Mouse (Mus musculus): ENCODE measurements at regions not wholly inside any gene's neighbourhood (a gene's known extent, or its start where the extent isn't known, plus 50 kb on each side); places are given as distances from the start of the nearest gene placed in this dataset.

DNA sequence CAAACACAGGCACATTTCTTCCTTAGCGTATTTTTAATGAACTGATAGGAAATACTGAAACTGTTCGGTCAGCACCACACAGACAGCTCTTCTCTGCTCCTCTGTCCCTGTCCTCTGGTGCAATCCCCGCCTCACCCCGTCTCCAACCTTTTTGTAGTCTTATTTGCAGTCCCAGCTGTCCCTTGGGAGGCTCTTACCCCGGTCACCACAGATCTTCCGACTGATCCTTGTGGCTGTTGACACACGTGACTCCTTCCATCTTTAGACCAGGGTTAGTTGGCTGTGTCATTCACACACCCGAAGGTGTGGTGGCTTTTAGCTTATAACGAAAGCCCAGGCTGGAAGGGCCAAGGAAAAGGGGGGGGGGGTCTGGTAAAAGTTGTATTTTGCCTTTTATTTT, 56.4 kb downstream of the Cyp26a1 start:
- no peak for ATAC-seq (ENCODE audit: extremely low read depth, insufficient number of reproducible peaks, low FRiP score, low TSS enrichment)

DNA sequence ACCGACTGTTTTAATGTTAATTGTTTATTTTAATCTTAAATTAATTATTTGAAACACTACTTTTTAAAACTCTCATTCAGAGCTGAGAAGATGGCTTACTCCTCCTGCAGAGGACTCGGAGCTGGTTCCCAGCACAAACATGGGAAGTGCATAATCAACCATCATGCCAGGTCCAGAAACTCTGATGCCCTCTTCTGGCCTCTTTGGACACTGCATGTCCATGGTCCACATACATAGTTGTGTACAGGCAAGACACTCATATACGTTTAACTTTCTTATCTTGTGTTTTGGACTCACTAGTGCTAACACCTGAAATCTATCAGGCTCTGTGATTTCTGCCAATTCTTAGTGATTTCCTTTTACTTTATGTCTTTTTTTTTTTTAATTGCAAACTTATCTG, 57.8 kb downstream of the Cyp26a1 start:
- H3K27ac ChIP-seq (replicated peaks), result no peak overlapping the region
- no peak overlapping the region for H3K9ac ChIP-seq
- peaks cover 6% of the 10 kb centered on the region; the same call in 1 of the 2 replicates for H3K9me3 ChIP-seq
- 80% methylated on average over 3 of the region's 3 CpGs for WGBS
- no peak for ATAC-seq (ENCODE audit: extremely low read depth, insufficient number of reproducible peaks, low FRiP score, low TSS enrichment)
- H3K4me1 ChIP-seq, result no peaks in the 10 kb centered on the region
- H3K27me3 ChIP-seq (replicated peaks), result no peaks in the 10 kb centered on the region
- no peaks in the 10 kb centered on the region for H3K36me3 ChIP-seq
- H3K4me3 ChIP-seq, result no peak overlapping the region
- no peak overlapping the region for H3K4me2 ChIP-seq

More for the DNA sequence above, 56.4 kb downstream of the Cyp26a1 start:
- WGBS, result 75% methylated on average over 9 of the region's 9 CpGs
- no peaks in the 10 kb centered on the region for H3K27me3 ChIP-seq (replicated peaks)
- no peak overlapping the region for H3K4me3 ChIP-seq
- H3K4me2 ChIP-seq, result no peak overlapping the region
- no peaks in the 10 kb centered on the region for H3K4me1 ChIP-seq
- H3K9ac ChIP-seq, result no peak overlapping the region
- H3K27ac ChIP-seq (replicated peaks), result no peak overlapping the region
- H3K36me3 ChIP-seq, result no peaks in the 10 kb centered on the region
- H3K9me3 ChIP-seq, result peaks cover 6% of the 10 kb centered on the region; the same call in 1 of the 2 replicates

DNA sequence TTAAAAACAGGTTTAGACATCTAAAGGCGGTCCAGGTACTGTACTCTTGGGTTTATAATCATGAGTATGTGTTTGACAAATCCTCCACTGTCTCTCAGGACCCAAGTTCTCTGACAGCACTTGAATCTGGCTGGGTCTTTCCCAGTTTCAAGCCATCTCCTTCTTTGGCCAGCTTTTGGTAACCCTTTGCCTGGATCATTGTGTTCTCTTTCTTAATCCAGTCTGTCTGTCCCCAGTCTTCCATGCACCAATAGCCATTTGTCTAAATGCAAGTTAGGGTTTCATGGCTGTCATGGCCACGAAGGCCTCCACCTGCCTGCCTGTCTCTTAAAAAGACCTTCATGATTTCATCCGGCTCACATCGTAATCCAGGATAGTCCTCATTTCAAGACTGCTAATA, 71.8 kb downstream of the Cyp26a1 start:
- 81% methylated on average over 4 of the region's 4 CpGs for WGBS

DNA sequence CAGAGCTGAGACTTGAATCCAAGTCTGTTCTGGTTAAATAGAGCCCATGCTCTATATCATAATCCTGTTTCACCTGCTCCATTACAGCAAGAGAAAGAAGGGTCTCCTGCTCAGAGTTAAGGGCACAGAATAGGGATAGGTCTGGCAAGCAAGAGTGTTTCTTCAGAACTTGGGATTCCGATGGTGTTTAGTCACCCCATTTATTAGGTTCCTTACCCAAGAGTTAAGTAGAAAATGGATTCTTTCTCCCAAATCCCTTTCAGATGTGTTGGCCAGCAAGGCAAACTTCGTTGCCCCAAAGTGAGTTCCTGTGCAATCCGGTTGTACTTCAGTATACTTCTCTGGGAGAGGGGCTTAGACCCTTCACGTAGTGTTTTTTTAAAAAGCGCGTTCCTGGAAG, 74.4 kb downstream of the Cyp26a1 start:
- Histone ChIP-seq H3K27ac (replicated peaks) (no peak overlapping the region), H3K27me3 (replicated peaks) (no peaks in the 10 kb centered on the region), H3K4me1 (no peaks in the 10 kb centered on the region), H3K4me3 (no peak overlapping the region), H3K9me3 (no peaks in the 10 kb centered on the region), H3K9ac (no peak overlapping the region), H3K36me3 (no peaks in the 10 kb centered on the region), H3K4me2 (no peak overlapping the region)
- ATAC-seq (ENCODE audit: extremely low read depth, insufficient number of reproducible peaks, low FRiP score, low TSS enrichment), result no peak
- 84% methylated on average over 6 of the region's 6 CpGs for WGBS

More for the DNA sequence above, 71.8 kb downstream of the Cyp26a1 start:
- no peak for ATAC-seq (ENCODE audit: extremely low read depth, insufficient number of reproducible peaks, low FRiP score, low TSS enrichment)
- no peaks in the 10 kb centered on the region for H3K27me3 ChIP-seq (replicated peaks)
- no peak overlapping the region for H3K4me3 ChIP-seq
- H3K9me3 ChIP-seq, result no peaks in the 10 kb centered on the region
- no peak overlapping the region for H3K9ac ChIP-seq
- no peak overlapping the region for H3K4me2 ChIP-seq
- H3K36me3 ChIP-seq, result no peaks in the 10 kb centered on the region
- H3K27ac ChIP-seq (replicated peaks), result no peak overlapping the region
- H3K4me1 ChIP-seq, result no peaks in the 10 kb centered on the region

DNA sequence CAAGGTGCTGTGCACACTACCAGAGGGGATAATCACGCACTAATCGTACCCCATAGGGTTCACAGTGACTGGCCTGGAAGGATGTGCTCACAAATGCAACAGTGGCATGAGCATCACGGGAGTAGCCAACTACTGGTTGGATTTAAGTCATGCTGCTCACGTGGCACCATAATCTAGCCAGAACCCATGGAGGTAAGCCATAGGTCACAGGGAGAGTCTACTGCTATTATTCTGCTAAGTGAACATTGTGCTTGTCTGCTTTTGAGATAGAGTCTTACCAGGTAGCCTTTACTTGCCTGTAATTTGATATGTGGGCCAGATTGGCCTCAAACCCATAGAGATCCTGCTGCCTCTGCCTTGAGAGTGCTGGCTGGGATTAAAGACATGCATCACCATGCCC, 77.0 kb downstream of the Cyp26a1 start:
- 75% methylated on average over 4 of the region's 4 CpGs for WGBS
- H3K4me2 ChIP-seq, result no peak overlapping the region
- H3K9me3 ChIP-seq, result no peaks in the 10 kb centered on the region
- H3K4me3 ChIP-seq, result no peak overlapping the region
- no peaks in the 10 kb centered on the region for H3K27me3 ChIP-seq (replicated peaks)
- no peaks in the 10 kb centered on the region for H3K36me3 ChIP-seq
- no peak overlapping the region for H3K9ac ChIP-seq
- ATAC-seq (ENCODE audit: extremely low read depth, insufficient number of reproducible peaks, low FRiP score, low TSS enrichment), result no peak
- H3K27ac ChIP-seq (replicated peaks), result no peak overlapping the region
- 0 out of 2 replicates have a peak, but pooled peaks cover 4% of the 10 kb centered on the region for H3K4me1 ChIP-seq

DNA sequence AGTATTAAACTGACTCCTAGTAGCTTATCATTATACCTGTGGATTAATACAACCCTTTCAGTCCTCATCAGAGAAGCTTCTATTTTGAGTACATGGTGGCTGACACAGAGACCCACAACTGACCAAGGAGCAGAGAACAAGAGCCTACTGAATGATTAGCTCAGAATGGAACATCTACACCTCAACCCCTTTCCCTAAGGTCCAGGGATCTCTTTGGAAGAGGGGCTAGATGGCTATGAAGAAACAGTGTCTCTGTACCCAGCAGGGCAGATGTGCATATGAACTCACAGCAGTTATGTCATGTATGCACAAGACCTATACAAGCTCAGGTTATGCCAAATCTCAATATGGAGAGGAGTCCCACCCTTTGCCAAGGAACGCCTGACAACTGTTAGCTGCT, 77.4 kb downstream of the Cyp26a1 start:
- no peak for ATAC-seq (ENCODE audit: extremely low read depth, insufficient number of reproducible peaks, low FRiP score, low TSS enrichment)
- 81% methylated on average over 1 of the region's 1 CpGs for WGBS

DNA sequence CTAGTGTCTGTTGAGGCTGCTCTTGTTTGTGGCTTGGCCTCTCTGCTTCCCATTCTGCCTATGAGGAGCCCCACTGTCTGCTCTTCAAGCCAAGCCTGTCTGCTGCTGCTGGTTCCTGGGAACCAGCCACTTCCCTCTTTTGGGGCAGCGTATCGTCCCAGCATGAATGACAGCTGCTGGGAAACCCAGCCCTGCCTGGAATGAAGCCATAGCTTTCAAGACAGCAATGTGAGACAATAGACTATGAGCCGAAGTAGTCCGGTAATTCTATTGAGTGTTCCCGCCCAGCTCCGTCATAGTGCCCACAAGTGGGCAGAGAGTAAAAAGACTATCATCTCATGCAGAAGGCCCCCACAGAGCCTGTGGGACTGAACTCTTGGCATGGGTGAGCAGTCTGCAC, 80.4 kb downstream of the Cyp26a1 start:
- Histone ChIP-seq H3K9me3 (no peaks in the 10 kb centered on the region), H3K27me3 (replicated peaks) (no peaks in the 10 kb centered on the region), H3K4me3 (no peak overlapping the region), H3K36me3 (no peaks in the 10 kb centered on the region), H3K9ac (no peak overlapping the region), H3K4me2 (no peak overlapping the region), H3K27ac (replicated peaks) (no peak overlapping the region), H3K4me1 (0 out of 2 replicates have a peak, but pooled peaks cover 4% of the 10 kb centered on the region)
- 54% methylated on average over 6 of the region's 6 CpGs for WGBS
- no peak for ATAC-seq (ENCODE audit: extremely low read depth, insufficient number of reproducible peaks, low FRiP score, low TSS enrichment)

More for the DNA sequence above, 77.4 kb downstream of the Cyp26a1 start:
- H3K9me3 ChIP-seq, result no peaks in the 10 kb centered on the region
- no peaks in the 10 kb centered on the region for H3K36me3 ChIP-seq
- H3K27me3 ChIP-seq (replicated peaks), result no peaks in the 10 kb centered on the region
- no peak overlapping the region for H3K9ac ChIP-seq
- H3K4me2 ChIP-seq, result no peak overlapping the region
- H3K4me1 ChIP-seq, result 0 out of 2 replicates have a peak, but pooled peaks cover 4% of the 10 kb centered on the region
- no peak overlapping the region for H3K27ac ChIP-seq (replicated peaks)
- H3K4me3 ChIP-seq, result no peak overlapping the region

DNA sequence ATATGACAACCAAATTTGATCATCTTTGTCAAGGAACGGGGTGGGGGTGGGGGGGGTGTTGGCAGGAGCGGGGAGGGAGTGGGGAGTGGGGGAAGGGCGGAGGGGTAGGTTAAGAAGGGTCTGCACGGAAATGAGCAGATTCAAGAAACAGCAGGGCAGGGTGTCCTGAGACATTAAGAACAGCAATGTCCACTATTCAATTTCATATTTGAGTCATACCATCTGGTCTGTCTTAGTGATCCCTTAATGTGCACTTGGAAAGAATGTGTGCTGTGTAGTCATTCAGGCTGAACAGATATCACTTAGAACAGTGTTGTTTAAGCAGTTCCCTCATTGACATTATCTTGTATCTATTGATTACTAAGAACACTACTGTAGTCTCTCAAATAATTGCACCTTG, 81.0 kb downstream of the Cyp26a1 start:
- WGBS, result 72% methylated on average over 4 of the region's 4 CpGs
- Histone ChIP-seq H3K4me1 (0 out of 2 replicates have a peak, but pooled peaks cover 4% of the 10 kb centered on the region), H3K27me3 (replicated peaks) (no peaks in the 10 kb centered on the region), H3K4me2 (no peak overlapping the region), H3K27ac (replicated peaks) (no peak overlapping the region), H3K4me3 (no peak overlapping the region), H3K36me3 (no peaks in the 10 kb centered on the region), H3K9ac (no peak overlapping the region), H3K9me3 (no peaks in the 10 kb centered on the region)
- no peak for ATAC-seq (ENCODE audit: extremely low read depth, insufficient number of reproducible peaks, low FRiP score, low TSS enrichment)

DNA sequence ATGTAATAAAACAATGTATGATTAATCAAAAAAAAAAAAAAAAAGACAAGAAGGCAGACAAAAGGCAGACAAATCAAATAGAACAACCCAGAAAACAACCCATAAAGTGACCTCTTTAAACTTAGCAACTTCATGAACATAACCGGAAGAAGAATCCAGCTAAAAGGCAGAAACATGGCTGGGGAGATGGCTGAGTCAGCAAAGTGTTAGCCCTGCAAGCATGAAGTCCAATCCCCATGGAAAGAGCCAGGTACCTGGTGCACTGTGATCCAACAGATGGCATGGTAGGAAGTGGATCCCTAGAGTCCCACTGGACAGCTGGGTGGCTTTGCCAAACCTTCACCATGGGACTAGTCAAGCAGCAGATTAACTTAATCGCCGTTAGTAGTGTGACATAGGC, 90.9 kb downstream of the Cyp26a1 start:
- Histone ChIP-seq H3K4me3 (no peak overlapping the region), H3K27ac (replicated peaks) (no peak overlapping the region), H3K9me3 (no peaks in the 10 kb centered on the region), H3K4me2 (no peak overlapping the region), H3K36me3 (no peaks in the 10 kb centered on the region), H3K4me1 (no peaks in the 10 kb centered on the region), H3K27me3 (replicated peaks) (no peaks in the 10 kb centered on the region), H3K9ac (no peak overlapping the region)
- no peak for ATAC-seq (ENCODE audit: extremely low read depth, insufficient number of reproducible peaks, low FRiP score, low TSS enrichment)
- 82% methylated on average over 3 of the region's 3 CpGs for WGBS

DNA sequence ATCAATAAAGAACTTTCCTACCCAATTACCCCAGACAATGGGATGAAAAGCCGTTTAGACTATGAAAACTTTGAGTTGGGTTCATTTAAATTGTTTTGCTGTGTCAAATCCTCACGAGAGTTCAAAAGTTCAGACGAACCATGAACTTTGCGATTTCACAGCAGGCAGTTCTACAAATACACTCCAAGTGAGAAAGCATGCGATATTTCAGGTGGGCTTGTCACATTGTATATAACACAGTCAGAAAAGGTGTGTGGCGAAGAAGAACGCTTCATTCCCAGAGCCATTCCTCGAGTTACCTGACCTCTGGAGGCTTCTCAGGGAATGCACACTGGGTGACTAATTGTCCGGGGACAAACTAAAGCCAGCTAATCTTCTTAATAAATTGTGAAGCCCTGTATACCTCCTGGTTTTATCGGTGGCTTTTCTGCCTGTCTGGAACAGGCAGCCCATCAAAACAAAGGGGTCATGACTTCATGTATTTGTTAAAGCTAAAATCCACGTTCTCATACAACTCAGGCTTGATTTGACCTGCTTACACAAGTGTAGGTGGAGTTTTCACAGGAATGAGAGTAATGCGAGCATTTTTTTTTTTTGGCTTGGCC, 92.1 kb downstream of the Cyp26a1 start:
- 66% methylated on average over 12 of the region's 12 CpGs for WGBS
- Histone ChIP-seq H3K36me3 (no peaks in the 10 kb centered on the region), H3K27me3 (replicated peaks) (no peaks in the 10 kb centered on the region), H3K27ac (replicated peaks) (no peak overlapping the region), H3K9me3 (no peaks in the 10 kb centered on the region), H3K4me3 (no peak overlapping the region), H3K4me2 (no peak overlapping the region), H3K9ac (no peak overlapping the region), H3K4me1 (no peaks in the 10 kb centered on the region)
- no peak for ATAC-seq (ENCODE audit: extremely low read depth, insufficient number of reproducible peaks, low FRiP score, low TSS enrichment)

DNA sequence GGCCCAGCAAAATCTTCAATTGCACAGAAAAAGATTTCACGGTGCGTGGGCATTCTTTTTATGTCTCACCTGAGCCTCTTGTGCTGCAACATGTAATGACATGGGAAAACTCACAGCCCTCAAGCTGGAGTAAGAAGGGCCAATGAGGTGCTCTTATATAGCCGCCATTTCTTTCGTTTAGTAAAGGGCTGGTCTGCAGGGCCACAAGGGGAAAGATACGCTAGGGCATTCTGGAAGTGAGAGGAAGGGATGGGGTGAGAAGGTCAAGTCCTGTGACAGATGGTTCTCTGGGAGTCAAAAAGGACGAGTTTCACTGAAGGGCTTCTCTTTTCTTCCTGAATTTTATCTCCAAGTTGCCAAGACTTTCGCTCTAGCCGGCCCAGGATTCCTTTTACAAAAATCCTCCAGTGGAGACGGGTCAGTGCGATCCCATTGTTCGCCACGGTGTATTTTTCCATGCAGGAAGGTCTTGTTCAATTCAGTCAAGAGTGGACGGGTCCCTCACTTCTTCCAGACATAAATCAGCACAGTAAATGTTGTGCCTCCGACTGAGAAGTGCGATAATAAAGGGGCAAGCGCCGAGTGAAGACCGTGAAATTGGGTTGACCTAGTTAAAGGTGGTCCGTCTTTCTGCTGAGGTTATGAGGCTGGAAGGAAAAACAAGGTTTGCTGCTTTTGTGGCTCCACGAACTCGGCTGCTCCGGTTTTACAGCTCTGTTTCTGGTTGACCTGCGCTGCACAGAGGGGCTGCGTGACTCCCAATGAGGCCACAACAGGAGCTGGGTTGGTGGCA, 92.9 kb downstream of the Cyp26a1 start:
- H3K9ac ChIP-seq, result no peak overlapping the region
- no peak for ATAC-seq (ENCODE audit: extremely low read depth, insufficient number of reproducible peaks, low FRiP score, low TSS enrichment)
- H3K4me1 ChIP-seq, result no peaks in the 10 kb centered on the region
- no peaks in the 10 kb centered on the region for H3K9me3 ChIP-seq
- WGBS, result 61% methylated on average over 24 of the region's 24 CpGs
- no peaks in the 10 kb centered on the region for H3K36me3 ChIP-seq
- H3K4me3 ChIP-seq, result no peak overlapping the region
- H3K27ac ChIP-seq (replicated peaks), result no peak overlapping the region
- no peaks in the 10 kb centered on the region for H3K27me3 ChIP-seq (replicated peaks)
- no peak overlapping the region for H3K4me2 ChIP-seq

DNA sequence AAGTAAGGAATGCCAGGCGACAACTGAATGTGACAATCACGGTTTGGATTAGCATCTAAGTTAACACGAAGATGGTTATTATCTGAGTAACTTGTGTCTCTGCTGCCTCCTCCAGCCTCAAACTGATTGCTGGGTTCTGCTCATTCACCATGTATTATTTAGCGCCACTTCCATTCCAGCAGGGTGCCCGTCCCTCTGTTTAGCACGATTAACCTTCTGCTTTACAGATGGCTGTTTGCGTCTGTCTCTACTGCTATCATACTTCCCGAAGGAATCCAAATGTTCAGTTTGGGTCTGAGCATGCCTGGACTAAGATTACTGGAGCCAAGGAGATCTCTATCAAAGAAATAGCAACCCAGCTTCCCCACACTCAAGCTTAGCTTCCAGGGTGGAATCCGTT, 95.6 kb downstream of the Cyp26a1 start:
- ATAC-seq (ENCODE audit: extremely low read depth, insufficient number of reproducible peaks, low FRiP score, low TSS enrichment), result no peak
- WGBS, result 82% methylated on average over 9 of the region's 9 CpGs
- Histone ChIP-seq H3K27ac (replicated peaks) (no peak overlapping the region), H3K27me3 (replicated peaks) (no peaks in the 10 kb centered on the region), H3K9me3 (no peaks in the 10 kb centered on the region), H3K36me3 (no peaks in the 10 kb centered on the region), H3K4me1 (no peaks in the 10 kb centered on the region), H3K9ac (no peak overlapping the region), H3K4me2 (no peak overlapping the region), H3K4me3 (no peak overlapping the region)
